Mouse (Mus musculus): ENCODE data around the gene Usp7. TPM values are rescaled to one million over a fixed set of nuclear protein-coding genes. Genes with fewer than 3 reads are reported as not detected.
A peak's percentile ranks its signal among the peaks of the same experiment; 100 is the strongest.
"Not testable (repeated sequence)": the region's sequence is repeated elsewhere in the genome, so short reads cannot be mapped to it uniquely, and the experiment has no call there.

Usp7 gene
- total and polyA plus RNA-seq, 3 experiments: 25.9 to 362 (median 150) TPM

GRCm38 (mm10) chr16:8761894-8762293, 30.2 kb downstream of the Usp7 start:
- H3K36me3 ChIP-seq (replicated peaks): no peaks in the 10 kb centered on the region
- H3K27me3 ChIP-seq (ENCODE audit: insufficient read depth, low read length): peaks cover 28% of the 10 kb centered on the region
- ATAC-seq (ENCODE audit: extremely low read depth, insufficient number of reproducible peaks, low FRiP score, poor library complexity, severe bottlenecking) (no peak), DNase-seq (ENCODE audit: low spot score) (no peak)
- TF ChIP-seq CTCF (IDR thresholded peaks at IDR 0.05; ENCODE audit: low read depth, low read length) (no peak), GATA1 (IDR thresholded peaks at IDR 0.05; ENCODE audit: borderline replicate concordance, low read length) (no peak), TAL1 (conservative IDR thresholded peaks at IDR 0.05; ENCODE audit: low read depth, low read length) (no peak), POLR2AphosphoS5 (IDR thresholded peaks at IDR 0.05; ENCODE audit: insufficient replicate concordance, low read depth, low read length) (no peak), GATA2 (IDR thresholded peaks at IDR 0.05; ENCODE audit: borderline replicate concordance, low read depth, low read length) (no peak)
- peaks cover 8% of the 10 kb centered on the region for H3K4me1 ChIP-seq (ENCODE audit: insufficient read depth, low read depth, low read length)
- H3K9me3 ChIP-seq (replicated peaks): no peaks in the 10 kb centered on the region
- H3K4me3 ChIP-seq (ENCODE audit: low read depth, low read length): no peak overlapping the region

DNA sequence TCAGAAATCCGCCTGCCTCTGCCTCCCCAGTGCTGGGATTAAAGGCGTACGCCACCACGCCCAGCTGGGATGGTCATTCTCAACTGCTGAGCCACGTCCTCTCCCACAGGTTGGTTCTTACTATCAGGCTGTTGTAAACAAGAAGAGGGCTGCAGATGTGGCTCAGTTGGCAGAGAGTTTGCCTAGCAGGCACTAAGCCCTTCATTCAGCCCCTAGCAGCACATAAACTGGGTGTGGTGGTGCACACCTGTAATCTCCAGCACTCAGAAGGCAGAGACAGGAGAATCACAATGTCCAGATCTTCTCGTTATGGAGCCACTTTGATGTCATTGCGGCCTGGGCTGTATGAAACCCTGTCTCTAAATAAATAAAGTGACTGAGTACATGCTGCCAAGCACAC, 31.1 kb downstream of the Usp7 start:
- H3K4me1 ChIP-seq (ENCODE audit: insufficient read depth, low read depth, low read length): peaks cover 8% of the 10 kb centered on the region
- H3K27me3 ChIP-seq (ENCODE audit: insufficient read depth, low read length): peaks cover 24% of the 10 kb centered on the region
- H3K9me3 ChIP-seq (replicated peaks): no peaks in the 10 kb centered on the region
- DNase-seq (ENCODE audit: low spot score) (no peak), ATAC-seq (ENCODE audit: extremely low read depth, insufficient number of reproducible peaks, low FRiP score, poor library complexity, severe bottlenecking) (no peak)
- TF ChIP-seq POLR2AphosphoS5 (IDR thresholded peaks at IDR 0.05; ENCODE audit: insufficient replicate concordance, low read depth, low read length) (no peak), TAL1 (conservative IDR thresholded peaks at IDR 0.05; ENCODE audit: low read depth, low read length) (no peak), GATA1 (IDR thresholded peaks at IDR 0.05; ENCODE audit: borderline replicate concordance, low read length) (no peak), CTCF (IDR thresholded peaks at IDR 0.05; ENCODE audit: low read depth, low read length) (no peak), GATA2 (IDR thresholded peaks at IDR 0.05; ENCODE audit: borderline replicate concordance, low read depth, low read length) (no peak)
- H3K36me3 ChIP-seq (replicated peaks): no peaks in the 10 kb centered on the region
- no peak overlapping the region for H3K4me3 ChIP-seq (ENCODE audit: low read depth, low read length)

DNA sequence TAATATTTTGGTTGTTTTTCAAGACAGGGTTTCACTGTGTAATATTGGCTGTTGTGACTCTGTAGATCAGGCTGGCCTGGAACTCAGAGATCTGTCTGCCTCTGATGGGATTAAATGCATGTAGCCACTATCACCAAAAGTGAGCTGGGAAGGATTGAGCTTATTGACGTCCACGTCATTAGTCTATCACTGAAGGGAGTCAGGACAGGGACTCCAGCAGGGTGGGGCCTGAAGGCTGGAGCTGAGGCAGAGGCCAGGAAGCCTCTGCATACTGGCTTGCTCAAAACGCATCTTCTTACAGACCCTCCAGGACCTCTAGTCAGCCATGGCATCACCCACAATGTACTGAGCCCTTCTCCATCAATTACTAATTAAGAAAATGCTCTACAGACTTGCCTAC, 33.1 kb downstream of the Usp7 start:
- Histone ChIP-seq H3K36me3 (replicated peaks) (no peaks in the 10 kb centered on the region), H3K4me3 (ENCODE audit: low read depth, low read length) (no peak overlapping the region), H3K4me1 (ENCODE audit: insufficient read depth, low read depth, low read length) (peaks cover 8% of the 10 kb centered on the region), H3K27me3 (ENCODE audit: insufficient read depth, low read length) (peaks cover 16% of the 10 kb centered on the region), H3K9me3 (replicated peaks) (no peaks in the 10 kb centered on the region)
- ATAC-seq (ENCODE audit: extremely low read depth, insufficient number of reproducible peaks, low FRiP score, poor library complexity, severe bottlenecking): no peak
- DNase-seq (ENCODE audit: low spot score): no peak
- TF ChIP-seq POLR2AphosphoS5 (IDR thresholded peaks at IDR 0.05; ENCODE audit: insufficient replicate concordance, low read depth, low read length): no peak
- TF ChIP-seq TAL1 (conservative IDR thresholded peaks at IDR 0.05; ENCODE audit: low read depth, low read length): no peak
- TF ChIP-seq GATA2 (IDR thresholded peaks at IDR 0.05; ENCODE audit: borderline replicate concordance, low read depth, low read length): no peak
- no peak for TF ChIP-seq GATA1 (IDR thresholded peaks at IDR 0.05; ENCODE audit: borderline replicate concordance, low read length)
- no peak for TF ChIP-seq CTCF (IDR thresholded peaks at IDR 0.05; ENCODE audit: low read depth, low read length)

- H3K27me3 ChIP-seq (ENCODE audit: insufficient read depth, low read length): peaks cover 12% of the 10 kb centered on the region
- DNase-seq (ENCODE audit: low spot score): no peak
- no peaks in the 10 kb centered on the region for H3K36me3 ChIP-seq (replicated peaks)
- H3K9me3 ChIP-seq (replicated peaks): no peaks in the 10 kb centered on the region
- no peak for TF ChIP-seq TAL1 (conservative IDR thresholded peaks at IDR 0.05; ENCODE audit: low read depth, low read length)
- no peak for TF ChIP-seq POLR2AphosphoS5 (IDR thresholded peaks at IDR 0.05; ENCODE audit: insufficient replicate concordance, low read depth, low read length)
- TF ChIP-seq GATA2 (IDR thresholded peaks at IDR 0.05; ENCODE audit: borderline replicate concordance, low read depth, low read length): no peak
- no peak for TF ChIP-seq GATA1 (IDR thresholded peaks at IDR 0.05; ENCODE audit: borderline replicate concordance, low read length)
- no peak for TF ChIP-seq CTCF (IDR thresholded peaks at IDR 0.05; ENCODE audit: low read depth, low read length)
- no peak for ATAC-seq (ENCODE audit: extremely low read depth, insufficient number of reproducible peaks, low FRiP score, poor library complexity, severe bottlenecking)
- H3K4me3 ChIP-seq (ENCODE audit: low read depth, low read length): no peak overlapping the region
- H3K4me1 ChIP-seq (ENCODE audit: insufficient read depth, low read depth, low read length): peaks cover 8% of the 10 kb centered on the region
Observed at GRCm38 (mm10) chr16:8758193-8758592, 33.9 kb downstream of the Usp7 start.

GRCm38 (mm10) chr16:8757586-8757985, 34.5 kb downstream of the Usp7 start:
- H3K4me1 ChIP-seq (ENCODE audit: insufficient read depth, low read depth, low read length): peaks cover 11% of the 10 kb centered on the region
- H3K36me3 ChIP-seq (replicated peaks); H3K9me3 ChIP-seq (replicated peaks); H3K4me3 ChIP-seq (ENCODE audit: low read depth, low read length); ATAC-seq (ENCODE audit: extremely low read depth, insufficient number of reproducible peaks, low FRiP score, poor library complexity, severe bottlenecking); DNase-seq (ENCODE audit: low spot score); H3K27me3 ChIP-seq (ENCODE audit: insufficient read depth, low read length): not testable (repeated sequence)

GRCm38 (mm10) chr16:8752334-8752733, 39.8 kb downstream of the Usp7 start:
- H3K9me3 ChIP-seq (replicated peaks): no peaks in the 10 kb centered on the region
- DNase-seq (ENCODE audit: low spot score): no peak
- no peak for TF ChIP-seq POLR2AphosphoS5 (IDR thresholded peaks at IDR 0.05; ENCODE audit: insufficient replicate concordance, low read depth, low read length)
- TF ChIP-seq GATA1 (IDR thresholded peaks at IDR 0.05; ENCODE audit: borderline replicate concordance, low read length): no peak
- TF ChIP-seq GATA2 (IDR thresholded peaks at IDR 0.05; ENCODE audit: borderline replicate concordance, low read depth, low read length): no peak
- TF ChIP-seq TAL1 (conservative IDR thresholded peaks at IDR 0.05; ENCODE audit: low read depth, low read length): 0 out of 2 replicates have a peak, but pooled peaks have one; percentile 10
- no peak for TF ChIP-seq CTCF (IDR thresholded peaks at IDR 0.05; ENCODE audit: low read depth, low read length)
- ATAC-seq (ENCODE audit: extremely low read depth, insufficient number of reproducible peaks, low FRiP score, poor library complexity, severe bottlenecking): 0 out of 2 replicates have a peak, but pooled peaks have one; percentile 15
- H3K4me3 ChIP-seq (ENCODE audit: low read depth, low read length): no peak overlapping the region
- H3K4me1 ChIP-seq (ENCODE audit: insufficient read depth, low read depth, low read length): peaks cover 30% of the 10 kb centered on the region
- H3K27me3 ChIP-seq (ENCODE audit: insufficient read depth, low read length): peaks cover 2% of the 10 kb centered on the region; the same call in 1 of the 2 replicates
- H3K36me3 ChIP-seq (replicated peaks): no peaks in the 10 kb centered on the region

Measured in G1E (cell line).